Mouse (Mus musculus): ENCODE measurements around the gene Nek7. TPM values are rescaled to one million over a fixed set of nuclear protein-coding genes. Genes with fewer than 3 reads are reported as not detected.

Nek7 gene
- polyA plus RNA-seq, 1 experiment: 9.7 TPM

DNA sequence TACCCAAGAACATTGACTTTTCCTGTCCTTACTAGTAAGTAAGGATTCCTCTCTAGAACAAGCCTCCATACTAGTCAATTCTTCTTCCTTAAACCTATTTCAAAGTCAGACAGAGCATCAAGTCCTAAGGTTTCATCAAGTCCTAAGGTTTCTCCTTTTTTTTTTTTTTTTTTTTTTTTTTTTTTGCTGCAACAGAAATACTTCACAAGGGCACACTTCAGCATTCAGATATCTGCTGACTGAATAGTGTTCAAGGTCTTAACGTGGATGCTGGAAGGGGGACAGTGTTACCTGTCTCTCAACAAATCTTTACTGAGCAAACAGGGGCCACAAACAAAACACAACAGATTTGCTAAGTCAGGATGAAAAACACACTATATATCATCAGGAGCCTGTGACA is 7.8 kb downstream of the Nek7 start:
- Histone ChIP-seq H3K36me3 (ENCODE audit: control insufficient read depth, insufficient read depth, low read length) (no peaks in the 10 kb centered on the region), H3K4me1 (replicated peaks; ENCODE audit: control insufficient read depth, insufficient read depth, low read length) (peaks cover 6% of the 10 kb centered on the region), H3K27me3 (ENCODE audit: control insufficient read depth, insufficient read depth, low read length) (no peaks in the 10 kb centered on the region), H3K4me3 (ENCODE audit: control insufficient read depth, insufficient read depth, low read length) (no peak overlapping the region), H3K27ac (ENCODE audit: control insufficient read depth, insufficient read depth, low read length) (no peak overlapping the region)
- DNase-seq: no peak
- TF ChIP-seq POLR2A (IDR thresholded peaks at IDR 0.05; ENCODE audit: control insufficient read depth, extremely low read depth, insufficient read depth, low read length, poor library complexity) (no peak), CTCF (IDR thresholded peaks at IDR 0.05; ENCODE audit: borderline replicate concordance, control insufficient read depth, extremely low read depth, insufficient read depth, low read length, poor library complexity) (no peak)
- 84% methylated on average over 1 of the region's 1 CpGs for WGBS

DNA sequence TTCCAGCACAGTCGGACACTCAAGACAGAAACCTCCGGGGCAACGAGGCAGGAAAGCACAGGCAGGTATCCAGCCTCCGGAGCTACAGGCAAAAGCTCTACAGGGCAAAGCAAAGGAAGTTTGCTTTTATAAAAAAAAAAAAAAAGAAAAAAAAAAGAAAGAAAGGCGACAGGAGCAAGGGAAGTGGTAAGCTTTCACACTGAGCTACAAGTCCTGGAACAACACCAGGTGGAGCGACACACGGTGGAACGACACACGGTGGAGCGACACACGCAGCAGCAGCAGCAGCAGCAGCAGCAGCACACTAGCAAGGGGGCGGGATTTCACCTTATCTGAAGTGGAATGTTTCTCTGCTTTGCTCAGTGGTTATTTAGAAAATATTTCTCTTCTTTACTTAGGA is 10.8 kb downstream of the Nek7 start:
- no peak overlapping the region for H3K27ac ChIP-seq (ENCODE audit: control insufficient read depth, insufficient read depth, low read length)
- WGBS: 87% methylated on average over 12 of the region's 12 CpGs

DNA sequence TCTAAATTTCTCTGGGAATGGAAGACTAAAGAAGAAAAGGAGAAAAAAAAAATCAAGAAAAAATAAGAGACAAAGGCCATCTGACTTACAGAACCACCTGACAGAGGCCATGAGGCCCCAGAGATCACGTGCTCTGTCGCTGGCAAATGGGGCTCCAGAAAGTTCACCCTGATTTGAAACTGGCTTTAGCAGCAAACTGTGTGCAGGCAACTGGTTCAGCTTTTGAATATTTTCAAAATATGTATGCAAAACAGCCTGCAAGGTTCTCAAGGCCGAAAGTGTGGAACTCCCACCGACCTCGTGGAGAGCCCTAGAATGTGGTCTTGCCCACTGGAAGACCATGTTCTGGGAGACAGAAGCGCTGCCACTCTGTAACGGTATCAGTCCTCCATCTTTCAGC is 11.6 kb downstream of the Nek7 start:
- WGBS: 98% methylated on average over 7 of the region's 7 CpGs
- Histone ChIP-seq H3K4me1 (replicated peaks; ENCODE audit: control insufficient read depth, insufficient read depth, low read length) (no peaks in the 10 kb centered on the region), H3K27me3 (ENCODE audit: control insufficient read depth, insufficient read depth, low read length) (no peaks in the 10 kb centered on the region), H3K36me3 (ENCODE audit: control insufficient read depth, insufficient read depth, low read length) (no peaks in the 10 kb centered on the region), H3K4me3 (ENCODE audit: control insufficient read depth, insufficient read depth, low read length) (no peak overlapping the region), H3K27ac (ENCODE audit: control insufficient read depth, insufficient read depth, low read length) (no peak overlapping the region)
- DNase-seq: no peak
- TF ChIP-seq POLR2A (IDR thresholded peaks at IDR 0.05; ENCODE audit: control insufficient read depth, extremely low read depth, insufficient read depth, low read length, poor library complexity): no peak
- TF ChIP-seq CTCF (IDR thresholded peaks at IDR 0.05; ENCODE audit: borderline replicate concordance, control insufficient read depth, extremely low read depth, insufficient read depth, low read length, poor library complexity): no peak

More for the DNA sequence above, 10.8 kb downstream of the Nek7 start:
- Histone ChIP-seq H3K4me1 (replicated peaks; ENCODE audit: control insufficient read depth, insufficient read depth, low read length) (no peaks in the 10 kb centered on the region), H3K36me3 (ENCODE audit: control insufficient read depth, insufficient read depth, low read length) (no peaks in the 10 kb centered on the region), H3K27me3 (ENCODE audit: control insufficient read depth, insufficient read depth, low read length) (no peaks in the 10 kb centered on the region), H3K4me3 (ENCODE audit: control insufficient read depth, insufficient read depth, low read length) (no peak overlapping the region)
- DNase-seq: no peak
- TF ChIP-seq CTCF (IDR thresholded peaks at IDR 0.05; ENCODE audit: borderline replicate concordance, control insufficient read depth, extremely low read depth, insufficient read depth, low read length, poor library complexity): no peak
- no peak for TF ChIP-seq POLR2A (IDR thresholded peaks at IDR 0.05; ENCODE audit: control insufficient read depth, extremely low read depth, insufficient read depth, low read length, poor library complexity)

DNA sequence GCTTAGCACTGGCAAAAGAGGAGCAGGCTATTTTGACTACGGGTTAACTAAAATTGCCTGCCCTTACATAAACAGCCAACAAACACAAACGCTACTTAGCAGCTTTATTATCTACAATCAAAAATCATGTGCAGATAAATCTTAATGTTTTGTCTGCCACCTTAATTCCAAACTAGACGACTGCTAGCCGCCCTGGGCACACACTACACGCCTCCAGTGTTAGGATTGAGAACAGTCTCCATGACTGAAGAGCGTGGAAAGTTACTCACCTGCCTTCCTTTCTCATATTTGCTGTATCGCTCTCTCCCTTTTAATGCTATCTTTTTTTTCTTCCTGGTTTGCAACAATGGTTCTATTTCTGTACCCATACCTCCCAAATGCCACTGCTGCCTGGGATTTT is 12.1 kb downstream of the Nek7 start:
- H3K4me3 ChIP-seq (ENCODE audit: control insufficient read depth, insufficient read depth, low read length): no peak overlapping the region
- DNase-seq: no peak
- 95% methylated on average over 7 of the region's 7 CpGs for WGBS
- no peaks in the 10 kb centered on the region for H3K27me3 ChIP-seq (ENCODE audit: control insufficient read depth, insufficient read depth, low read length)
- no peaks in the 10 kb centered on the region for H3K4me1 ChIP-seq (replicated peaks; ENCODE audit: control insufficient read depth, insufficient read depth, low read length)
- no peak overlapping the region for H3K27ac ChIP-seq (ENCODE audit: control insufficient read depth, insufficient read depth, low read length)
- TF ChIP-seq CTCF (IDR thresholded peaks at IDR 0.05; ENCODE audit: borderline replicate concordance, control insufficient read depth, extremely low read depth, insufficient read depth, low read length, poor library complexity) (no peak), POLR2A (IDR thresholded peaks at IDR 0.05; ENCODE audit: control insufficient read depth, extremely low read depth, insufficient read depth, low read length, poor library complexity) (no peak)
- H3K36me3 ChIP-seq (ENCODE audit: control insufficient read depth, insufficient read depth, low read length): no peaks in the 10 kb centered on the region

DNA sequence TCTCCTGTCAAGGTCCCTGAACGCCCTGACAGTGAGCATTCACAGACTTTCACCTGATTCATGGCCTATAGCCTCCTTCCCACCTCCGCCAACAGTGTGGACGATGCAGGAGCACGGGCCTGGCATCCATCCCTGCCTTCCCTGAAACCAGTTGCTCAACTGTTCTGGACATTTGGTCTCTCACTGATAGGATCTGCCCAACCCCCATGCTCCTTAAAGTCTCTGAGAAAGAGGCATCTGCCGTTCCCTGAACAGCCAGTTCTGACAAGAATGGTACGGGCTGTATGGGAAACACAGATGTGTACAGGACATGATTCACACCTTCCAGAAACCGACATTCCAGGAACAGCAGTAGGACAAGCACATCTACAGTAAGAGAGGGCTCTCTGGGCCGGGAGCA is 13.2 kb downstream of the Nek7 start:
- no peak for TF ChIP-seq POLR2A (IDR thresholded peaks at IDR 0.05; ENCODE audit: control insufficient read depth, extremely low read depth, insufficient read depth, low read length, poor library complexity)
- no peak for TF ChIP-seq CTCF (IDR thresholded peaks at IDR 0.05; ENCODE audit: borderline replicate concordance, control insufficient read depth, extremely low read depth, insufficient read depth, low read length, poor library complexity)
- Histone ChIP-seq H3K36me3 (ENCODE audit: control insufficient read depth, insufficient read depth, low read length) (no peaks in the 10 kb centered on the region), H3K27me3 (ENCODE audit: control insufficient read depth, insufficient read depth, low read length) (no peaks in the 10 kb centered on the region), H3K27ac (ENCODE audit: control insufficient read depth, insufficient read depth, low read length) (no peak overlapping the region), H3K4me1 (replicated peaks; ENCODE audit: control insufficient read depth, insufficient read depth, low read length) (no peaks in the 10 kb centered on the region), H3K4me3 (ENCODE audit: control insufficient read depth, insufficient read depth, low read length) (no peak overlapping the region)
- WGBS: 97% methylated on average over 8 of the region's 8 CpGs
- no peak for DNase-seq

DNA sequence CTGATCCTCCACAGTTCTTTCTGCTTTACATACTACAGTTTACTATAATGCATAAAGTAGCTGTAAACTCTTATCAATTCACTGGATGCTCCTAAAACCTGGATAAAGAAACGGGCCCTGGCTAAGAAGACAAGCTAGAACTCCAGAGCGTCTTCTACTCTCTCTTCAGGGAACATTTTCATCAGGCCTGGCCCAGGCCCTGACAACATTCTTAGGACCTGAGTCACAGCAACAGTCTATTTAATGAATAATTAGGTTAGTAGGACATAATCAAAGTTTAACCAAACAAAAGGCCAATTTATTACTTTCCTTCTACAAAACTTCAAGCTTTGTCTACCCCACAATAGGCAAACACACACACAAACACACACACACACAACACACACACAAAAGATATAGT is 15.2 kb downstream of the Nek7 start:
- Histone ChIP-seq H3K4me3 (ENCODE audit: control insufficient read depth, insufficient read depth, low read length) (no peak overlapping the region), H3K4me1 (replicated peaks; ENCODE audit: control insufficient read depth, insufficient read depth, low read length) (no peaks in the 10 kb centered on the region), H3K27ac (ENCODE audit: control insufficient read depth, insufficient read depth, low read length) (no peak overlapping the region), H3K27me3 (ENCODE audit: control insufficient read depth, insufficient read depth, low read length) (no peaks in the 10 kb centered on the region), H3K36me3 (ENCODE audit: control insufficient read depth, insufficient read depth, low read length) (no peaks in the 10 kb centered on the region)
- DNase-seq: no peak
- TF ChIP-seq CTCF (IDR thresholded peaks at IDR 0.05; ENCODE audit: borderline replicate concordance, control insufficient read depth, extremely low read depth, insufficient read depth, low read length, poor library complexity) (no peak), POLR2A (IDR thresholded peaks at IDR 0.05; ENCODE audit: control insufficient read depth, extremely low read depth, insufficient read depth, low read length, poor library complexity) (no peak)
- WGBS: 98% methylated on average over 2 of the region's 2 CpGs

DNA sequence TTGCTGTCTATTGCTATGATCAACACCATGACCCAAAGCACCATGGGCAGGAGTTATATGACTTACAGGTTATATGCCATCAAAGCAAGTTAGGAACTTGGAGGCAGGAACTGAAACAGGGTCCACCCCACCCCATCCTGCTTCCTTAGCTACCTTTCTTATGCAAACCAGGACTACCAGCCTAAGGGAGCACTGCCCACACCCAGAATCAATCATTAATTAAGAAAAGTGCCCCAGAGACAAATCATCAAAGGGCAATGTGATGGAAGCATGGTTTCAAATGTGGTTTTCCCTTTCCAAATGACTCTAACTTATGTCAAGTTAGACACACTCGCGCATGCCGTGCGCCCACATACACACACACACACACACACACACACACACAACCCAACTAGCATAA is 16.0 kb downstream of the Nek7 start:
- H3K27me3 ChIP-seq (ENCODE audit: control insufficient read depth, insufficient read depth, low read length): no peaks in the 10 kb centered on the region
- 98% methylated on average over 4 of the region's 4 CpGs for WGBS
- no peak for TF ChIP-seq POLR2A (IDR thresholded peaks at IDR 0.05; ENCODE audit: control insufficient read depth, extremely low read depth, insufficient read depth, low read length, poor library complexity)
- no peak for TF ChIP-seq CTCF (IDR thresholded peaks at IDR 0.05; ENCODE audit: borderline replicate concordance, control insufficient read depth, extremely low read depth, insufficient read depth, low read length, poor library complexity)
- no peaks in the 10 kb centered on the region for H3K36me3 ChIP-seq (ENCODE audit: control insufficient read depth, insufficient read depth, low read length)
- no peaks in the 10 kb centered on the region for H3K4me1 ChIP-seq (replicated peaks; ENCODE audit: control insufficient read depth, insufficient read depth, low read length)
- H3K27ac ChIP-seq (ENCODE audit: control insufficient read depth, insufficient read depth, low read length): no peak overlapping the region
- no peak overlapping the region for H3K4me3 ChIP-seq (ENCODE audit: control insufficient read depth, insufficient read depth, low read length)
- DNase-seq: no peak

Data from thymus, adult 2 months (tissue).